In genomic region chr13:119331815-119332214, GRCm38 (mm10) we compare ENCODE assay signal across 15 mouse cellular contexts.
"Had no signal": no experiment of that assay in that cellular context is flagged by ENCODE, and none has a peak within 500 bp of the region (broad histone marks: within the 10 kb centered on the region; RNA-seq: fewer than 3 reads in every experiment).

No protein-coding gene starts in this region.

- H3K4me3 ChIP-seq: neural tube, embryonic 15.5 days; stomach, embryonic 15.5 days had no signal

- H3K4me1 ChIP-seq: neural tube, embryonic 15.5 days; stomach, embryonic 15.5 days had no signal

- H3K9me3 ChIP-seq: neural tube, embryonic 15.5 days; stomach, embryonic 15.5 days had no signal

- H3K4me2 ChIP-seq: neural tube, embryonic 15.5 days; stomach, embryonic 15.5 days had no signal

- H3K27ac ChIP-seq: neural tube, embryonic 15.5 days; stomach, embryonic 15.5 days; stomach, postnatal 0 days had no signal

- H3K9ac ChIP-seq: neural tube, embryonic 15.5 days; stomach, embryonic 15.5 days had no signal

- DNase-seq: retina, postnatal 1 day; right cerebral cortex, adult 18-20 months; right cerebral cortex, postnatal 14 days; right cerebral cortex, postnatal 25 days; right cerebral cortex, postnatal 4 days; spleen, adult 18-20 months; thymus, adult 18-20 months; thymus, adult 2 months; thymus, postnatal 14 days; thymus, postnatal 25 days; thymus, postnatal 36 days; thymus, postnatal 4 days had no signal

- H3K27me3 ChIP-seq: neural tube, embryonic 15.5 days; stomach, embryonic 15.5 days had no signal
